Mouse (Mus musculus) kidney, embryonic 15.5 days (tissue): ENCODE data around the gene Rabgef1. TPM values are rescaled to one million over a fixed set of nuclear protein-coding genes. Genes with fewer than 3 reads are reported as not detected.
"Not testable (repeated sequence)": the region's sequence is repeated elsewhere in the genome, so short reads cannot be mapped to it uniquely, and the experiment has no call there.

Experiments used
- ATAC-seq: fragments of 200-750 bp; cut with Nextera tagmentation; replicated peaks from 2 replicates; pipeline ENCODE4 v1.8.0; 2017; ENCODE audit warnings: moderate TSS enrichment; ENCODE audit not compliant: low FRiP score
- H3K27ac ChIP-seq: fragments of 300-500 bp; sonication (generic); 2 replicates; pipeline ENCODE4 v1.5.1; 2015; ENCODE audit warnings: mild to moderate bottlenecking, inconsistent platforms
- H3K27me3 ChIP-seq: fragments of 300-500 bp; sonication (generic); 2 replicates; pipeline ENCODE4 v1.6.1; 2015; ENCODE audit warnings: inconsistent platforms
- H3K36me3 ChIP-seq: fragments of 300-500 bp; sonication (generic); 2 replicates; pipeline ENCODE4 v1.6.1; 2015; ENCODE audit warnings: inconsistent platforms
- H3K4me1 ChIP-seq: fragments of 300-500 bp; sonication (generic); 2 replicates; pipeline ENCODE4 v1.6.1; 2015; ENCODE audit warnings: inconsistent platforms
- H3K4me2 ChIP-seq: fragments of 300-500 bp; sonication (generic); 2 replicates; pipeline ENCODE4 v1.6.1; 2015; ENCODE audit warnings: moderate library complexity, mild to moderate bottlenecking, inconsistent platforms
- H3K4me3 ChIP-seq: fragments of 300-500 bp; sonication (generic); replicated peaks from 2 replicates; pipeline ENCODE4 v1.5.1; 2015; ENCODE audit warnings: mild to moderate bottlenecking, inconsistent platforms
- H3K9ac ChIP-seq: fragments of 300-500 bp; sonication (generic); 2 replicates; pipeline ENCODE4 v1.6.1; 2015; ENCODE audit warnings: mild to moderate bottlenecking, inconsistent platforms
- H3K9me3 ChIP-seq: fragments of 300-500 bp; sonication (generic); replicated peaks from 2 replicates; pipeline ENCODE4 v1.6.1; 2016; ENCODE audit warnings: inconsistent platforms
- WGBS: fragments of 180-500 bp; shearing (Covaris S2); methylation state at CpG from one replicate; pipeline ENCODE4 v1.1.7; 2015; ENCODE audit warnings: mixed read lengths; 5-methylcytosine and 5-hydroxymethylcytosine counted together
- polyA plus RNA-seq: library from polyadenylated mRNA; unstranded; fragments of >200 nt; fragmentation: Nextera tagmentation; extraction: Ambion mirVana; gene quantifications from 2 replicates; pipeline ENCODE4 v1.2.1, GENCODE M21; 2015

The Rabgef1 gene
- polyA plus RNA-seq, 1 experiment from 2014 or later: 32.1 TPM

GRCm38 (mm10) chr5:130255017-130255720, 83.6 kb downstream of the Rabgef1 start, which contains the start of the genes Sbds and Tyw1:
Sbds (minus strand) TSS chr5:130255530.
Tyw1 (plus strand) TSS chr5:130255619.
- peak; percentile 88 for ATAC-seq

GRCm38 (mm10) chr5:130255799-130256525, 84.4 kb downstream of the Rabgef1 start:
- peak overlapping the region; percentile 81 for H3K4me3 ChIP-seq
- peaks cover 33% of the 10 kb centered on the region for H3K36me3 ChIP-seq
- peak overlapping the region; percentile 69 for H3K4me2 ChIP-seq
- H3K4me1 ChIP-seq: peaks cover 25% of the 10 kb centered on the region
- ATAC-seq: peak; percentile 7
- WGBS: 29% methylated on average over 20 of the region's 20 CpGs
- peak overlapping the region; percentile 27; the same call in 1 of the 2 replicates for H3K9ac ChIP-seq
- not testable (repeated sequence) for H3K9me3 ChIP-seq, H3K27me3 ChIP-seq
- H3K27ac ChIP-seq: peak overlapping the region; percentile 85

More at GRCm38 (mm10) chr5:130255017-130255720, 83.6 kb downstream of the Rabgef1 start, which contains the start of the genes Sbds and Tyw1:
- H3K9ac ChIP-seq: peak within 1 kb of the TSS; percentile 85
- H3K36me3 ChIP-seq: peaks cover 41% of the 10 kb centered on the region
- H3K27ac ChIP-seq: peak within 1 kb of the TSS; percentile 85
- peak within 1 kb of the TSS; percentile 69 for H3K4me2 ChIP-seq
- WGBS: under 1% methylated on average over 52 of the region's 52 CpGs
- H3K4me1 ChIP-seq: peaks cover 25% of the 10 kb centered on the region
- H3K4me3 ChIP-seq: peak within 1 kb of the TSS; percentile 81
- H3K9me3 ChIP-seq: no peaks in the 10 kb centered on the region
- H3K27me3 ChIP-seq: no peaks in the 10 kb centered on the region

GRCm38 (mm10) chr5:130256678-130257271, 85.2 kb downstream of the Rabgef1 start:
- ATAC-seq: peak; percentile 94
- WGBS: under 1% methylated on average over 25 of the region's 25 CpGs
- peak overlapping the region; percentile 62 for H3K4me3 ChIP-seq
- peaks cover 25% of the 10 kb centered on the region for H3K4me1 ChIP-seq
- peaks cover 30% of the 10 kb centered on the region for H3K36me3 ChIP-seq
- H3K9me3 ChIP-seq: no peaks in the 10 kb centered on the region
- peak overlapping the region; percentile 88 for H3K27ac ChIP-seq
- no peaks in the 10 kb centered on the region for H3K27me3 ChIP-seq
- peak overlapping the region; percentile 69 for H3K4me2 ChIP-seq
- H3K9ac ChIP-seq: peak overlapping the region; percentile 62

- WGBS: 10% methylated on average over 8 of the region's 8 CpGs
- Histone ChIP-seq H3K27ac (peak overlapping the region; percentile 88), H3K4me1 (peaks cover 25% of the 10 kb centered on the region), H3K9me3 (no peaks in the 10 kb centered on the region), H3K27me3 (no peaks in the 10 kb centered on the region), H3K9ac (peak overlapping the region; percentile 62), H3K4me2 (peak overlapping the region; percentile 69), H3K36me3 (peaks cover 26% of the 10 kb centered on the region), H3K4me3 (peak overlapping the region; percentile 62)
- no peak for ATAC-seq
Measured at GRCm38 (mm10) chr5:130257303-130257702, 85.7 kb downstream of the Rabgef1 start.

- H3K27ac ChIP-seq: no peak overlapping the region
- 80% methylated on average over 11 of the region's 11 CpGs for WGBS
- peaks cover 61% of the 10 kb centered on the region for H3K36me3 ChIP-seq
- H3K9me3 ChIP-seq: no peaks in the 10 kb centered on the region
- no peak for ATAC-seq
- no peaks in the 10 kb centered on the region for H3K4me1 ChIP-seq
- H3K9ac ChIP-seq: no peak overlapping the region
- no peak overlapping the region for H3K4me3 ChIP-seq
- H3K4me2 ChIP-seq: no peak overlapping the region
- no peaks in the 10 kb centered on the region for H3K27me3 ChIP-seq
Measured at GRCm38 (mm10) chr5:130263454-130263853, 91.9 kb downstream of the Rabgef1 start.

Other genes starting within 250 kb of the Rabgef1 start
- 26.3 and 30.2 TPM in 2 replicates for gene Vkorc1l1, start 229.8 kb upstream of the Rabgef1 start, polyA plus RNA-seq
- gene Gusb, start 168.7 kb upstream of the Rabgef1 start, polyA plus RNA-seq: 53.7 and 55.2 TPM in 2 replicates
- 49.9 and 50.6 TPM in 2 replicates for gene Asl, start 142.6 kb upstream of the Rabgef1 start, polyA plus RNA-seq
- 39.0 and 40.6 TPM in 2 replicates for gene Crcp, start 142.5 kb upstream of the Rabgef1 start, polyA plus RNA-seq
- 67.7 and 72.5 TPM in 2 replicates for gene Tpst1, start 98.5 kb upstream of the Rabgef1 start, polyA plus RNA-seq
- gene Kctd7, start 26.9 kb upstream of the Rabgef1 start, polyA plus RNA-seq: 4.7 and 5.0 TPM in 2 replicates
- gene Tmem248, start 45.3 kb downstream of the Rabgef1 start, polyA plus RNA-seq: 33.6 and 34.6 TPM in 2 replicates
- 73.4 and 75.3 TPM in 2 replicates for gene Sbds, start 83.7 kb downstream of the Rabgef1 start, polyA plus RNA-seq
- gene Tyw1, start 83.8 kb downstream of the Rabgef1 start, polyA plus RNA-seq: 28.0 TPM in 2 replicates
- gene Caln1, start 197.7 kb downstream of the Rabgef1 start, polyA plus RNA-seq: 0.78 and 1.1 TPM in 2 replicates
- not detected in 2 replicates for gene A330070K13Rik, start 212.8 kb downstream of the Rabgef1 start, polyA plus RNA-seq